Mouse (Mus musculus) brain, embryonic 14.5 days (tissue): ENCODE data around the gene Klk13. TPM values are rescaled to one million over a fixed set of nuclear protein-coding genes. Genes with fewer than 3 reads are reported as not detected.
A peak's percentile ranks its signal among the peaks of the same experiment; 100 is the strongest.
"Not testable (repeated sequence)": the region's sequence is repeated elsewhere in the genome, so short reads cannot be mapped to it uniquely, and the experiment has no call there.

ENCODE experiments used
- DNase-seq: peaks from one replicate; pipeline ENCODE4 v3.0.0-alpha.2; 2011; ENCODE audit warnings: low read depth
- CTCF ChIP-seq: fragments of 200-500 bp; IDR thresholded peaks from 2 replicates; pipeline ENCODE4 v1.5.1; 2012; ENCODE audit warnings: inconsistent platforms, mild to moderate bottlenecking, moderate library complexity, borderline replicate concordance; ENCODE audit not compliant: insufficient read depth, insufficient read length; ENCODE audit errors: extremely low read depth
- POLR2A ChIP-seq: fragments of 200-500 bp; IDR thresholded peaks from 2 replicates; pipeline ENCODE4 v1.6.1; 2012; ENCODE audit warnings: mild to moderate bottlenecking, inconsistent platforms, borderline replicate concordance; ENCODE audit not compliant: poor library complexity, insufficient read depth, insufficient read length, severe bottlenecking; ENCODE audit errors: extremely low read depth
- polyA plus RNA-seq: library from polyadenylated mRNA; depleted of rRNA; stranded (reverse); fragments of >200 nt; gene quantifications from 2 replicates; pipeline ENCODE4 v1.2.3, GENCODE M21; 2012; rRNA removed

Klk13 gene
- 0.04 and 0.14 TPM in 2 replicates for polyA plus RNA-seq

DNA sequence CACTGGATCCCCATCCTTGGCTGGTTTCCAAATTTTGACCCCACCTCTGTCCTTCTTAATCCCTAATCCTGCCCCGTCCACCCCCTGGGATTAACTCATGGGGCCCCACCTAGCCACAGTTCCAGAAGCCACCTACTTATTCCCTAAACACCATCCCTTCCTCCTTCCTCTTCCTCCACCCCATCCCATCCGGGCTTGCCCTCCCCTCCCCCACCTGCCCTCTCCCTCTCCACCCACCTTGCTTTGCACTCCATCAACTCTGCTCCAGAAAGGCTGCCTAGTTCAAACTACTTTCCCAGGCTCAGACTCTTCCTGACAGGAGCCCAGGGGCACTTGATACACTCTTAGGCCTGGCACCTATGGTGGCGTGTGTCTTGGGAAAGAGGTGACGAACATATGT, at the start of gene Klk13:
Klk13 (plus strand) TSS at position 301 of the 400 bp plus-strand sequence.
- DNase-seq: no peak
- no peak for TF ChIP-seq POLR2A
- no peak for TF ChIP-seq CTCF

- TF ChIP-seq POLR2A (no peak), CTCF (no peak)
- no peak for DNase-seq
These were observed 49.6 kb upstream of the Klk13 start for GRCm38 (mm10) chr7:43662804-43663203.

DNA sequence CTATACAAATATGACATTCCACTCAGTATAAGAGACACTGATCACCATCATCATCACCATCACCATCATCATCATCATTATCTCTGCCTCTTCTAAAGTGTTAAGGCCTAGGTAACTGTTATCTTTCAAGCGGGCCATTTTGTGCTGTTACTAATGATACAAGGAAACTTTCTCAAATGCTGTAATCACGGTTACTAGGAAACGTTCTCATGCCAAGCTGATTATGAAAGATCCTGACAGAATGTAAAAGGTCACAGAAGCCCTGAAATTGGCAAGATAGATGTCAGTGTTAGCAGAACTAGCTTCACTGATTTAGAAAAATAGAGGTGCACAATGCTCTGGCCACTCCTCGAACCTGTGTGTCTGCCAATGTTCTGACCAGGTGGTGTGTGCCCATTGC, 45.1 kb upstream of the Klk13 start:
- DNase-seq: not testable (repeated sequence)

DNA sequence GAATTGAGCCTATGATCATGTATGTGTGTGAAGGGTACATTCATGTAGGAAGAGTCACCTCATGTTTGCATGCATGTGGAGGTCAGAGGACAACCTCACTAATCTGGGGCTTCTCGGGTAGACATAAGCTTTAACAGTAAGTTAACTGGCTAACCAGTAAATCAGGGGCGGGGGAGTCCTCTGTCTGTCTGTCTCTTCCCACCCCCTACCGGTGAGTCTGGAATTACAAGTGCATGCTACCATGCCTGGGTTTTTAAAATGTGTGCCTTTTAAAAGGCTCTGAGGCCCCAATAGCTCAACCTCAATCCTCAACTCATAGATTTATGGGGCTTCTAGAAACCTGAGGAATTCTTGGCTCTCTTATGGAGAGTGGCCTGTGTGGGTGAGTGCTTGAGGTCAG, 43.8 kb upstream of the Klk13 start:
- peak; percentile 5 for DNase-seq
- TF ChIP-seq POLR2A: no peak
- peak; percentile 40; the same call in 1 of the 2 replicates for TF ChIP-seq CTCF

DNA sequence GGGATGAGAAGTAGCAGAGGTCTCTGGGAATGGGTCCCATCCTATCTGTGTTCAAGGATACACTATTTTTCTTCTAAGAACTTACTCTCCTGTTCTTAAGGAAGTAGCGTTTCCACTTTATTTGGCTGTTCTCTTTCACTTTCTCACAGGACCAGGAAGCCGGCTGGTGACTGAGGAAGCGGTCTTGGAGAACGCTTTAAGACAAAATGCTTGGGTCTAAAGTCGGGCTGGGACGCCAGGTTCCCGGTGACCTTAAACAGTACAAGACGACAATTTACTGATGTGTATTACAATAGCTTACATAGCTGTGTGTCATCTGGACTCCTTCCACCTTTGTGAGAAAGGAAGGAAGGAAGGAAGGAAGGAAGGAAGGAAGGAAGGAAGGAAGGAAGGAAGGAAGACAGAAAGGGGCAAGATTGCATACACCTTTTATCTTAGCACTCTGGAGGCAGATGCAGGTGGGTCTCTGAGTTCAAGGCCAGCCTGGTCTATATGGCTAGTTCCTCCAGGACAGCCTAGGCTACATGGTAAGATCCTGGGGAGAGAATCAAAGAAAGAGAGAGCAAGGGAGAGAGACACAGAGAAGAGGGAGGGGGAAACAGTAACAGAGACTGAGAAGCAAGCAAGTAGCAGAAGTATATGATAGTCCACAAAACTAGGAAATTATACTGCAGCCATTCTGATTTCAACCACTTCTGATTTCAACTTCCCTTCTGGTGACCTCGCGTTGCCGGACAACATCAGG, 41.1 kb upstream of the Klk13 start:
- TF ChIP-seq POLR2A (no peak), CTCF (no peak)
- DNase-seq: no peak

GRCm38 (mm10) chr7:43671809-43672580, 40.4 kb upstream of the Klk13 start, which contains the start of gene Ctu1:
TSS of gene Ctu1 (plus strand) at chr7:43672016.
- no peak for TF ChIP-seq CTCF
- peak; percentile 40; the same call in 1 of the 2 replicates for TF ChIP-seq POLR2A
- peak; percentile 98 for DNase-seq

- TF ChIP-seq CTCF (no peak), POLR2A (no peak)
- DNase-seq: peak; percentile 9
These were observed 39.6 kb upstream of the Klk13 start for GRCm38 (mm10) chr7:43672581-43673260.

GRCm38 (mm10) chr7:43675091-43675490, 37.3 kb upstream of the Klk13 start:
- no peak for DNase-seq
- TF ChIP-seq POLR2A (no peak), CTCF (no peak)

- DNase-seq: peak; percentile 20
- peak; percentile 56; the same call in 1 of the 2 replicates for TF ChIP-seq CTCF
- no peak for TF ChIP-seq POLR2A
These were observed 33.9 kb upstream of the Klk13 start for GRCm38 (mm10) chr7:43678517-43678916.

DNA sequence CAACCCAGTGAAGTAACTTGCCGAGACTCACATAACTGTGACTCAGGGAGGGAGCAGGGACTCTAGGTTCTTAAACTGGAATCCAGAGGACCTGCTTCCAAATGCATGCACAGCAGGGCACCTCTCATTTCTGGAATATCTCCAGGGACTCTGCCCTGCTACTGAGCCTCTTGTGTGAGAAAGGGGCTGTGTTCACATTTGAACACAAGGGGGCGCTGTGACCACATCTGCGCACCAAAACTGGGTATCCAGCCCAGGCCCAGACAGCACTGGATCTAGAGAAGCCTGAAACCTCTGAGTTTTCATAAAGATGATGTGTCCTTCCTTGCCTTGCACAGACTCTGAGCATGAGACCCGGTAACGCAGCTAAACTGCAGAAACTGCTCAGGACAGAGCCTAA, 31.4 kb upstream of the Klk13 start:
- TF ChIP-seq POLR2A (no peak), CTCF (peak; percentile 83)
- peak; percentile 57 for DNase-seq

DNA sequence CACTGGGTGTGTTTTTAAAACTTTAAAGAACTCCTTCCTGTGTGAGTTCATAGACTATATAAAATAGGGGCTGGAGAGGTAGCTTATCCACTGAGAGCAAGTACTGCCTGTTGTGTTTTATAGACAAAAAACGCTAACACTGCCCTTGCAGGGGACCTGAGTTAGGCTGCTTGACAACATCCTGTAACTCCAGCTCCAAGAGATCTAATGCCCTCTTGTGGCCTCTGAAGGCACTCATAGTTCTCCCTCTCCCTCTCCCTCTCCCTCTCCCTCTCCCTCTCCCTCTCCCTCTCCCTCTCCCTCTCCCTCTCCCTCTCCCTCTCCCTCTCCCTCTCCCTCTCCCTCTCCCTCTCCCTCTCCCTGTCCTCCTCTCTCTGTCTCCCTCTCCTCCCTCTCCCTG, 29.9 kb upstream of the Klk13 start:
- peak; percentile 30; the same call in 1 of the 2 replicates for TF ChIP-seq CTCF
- DNase-seq: not testable (repeated sequence)
